Mouse (Mus musculus) liver, embryonic 13.5 days (tissue): ENCODE measurements around the gene Spata13. TPM values are rescaled to one million over a fixed set of nuclear protein-coding genes. Genes with fewer than 3 reads are reported as not detected.

ENCODE experiments used
- ATAC-seq: fragments of 200-750 bp; cut with Nextera tagmentation; 2 replicates; pipeline ENCODE4 v1.8.0; 2017; ENCODE audit warnings: low read depth, mild to moderate bottlenecking, moderate number of reproducible peaks, moderate library complexity
- DNase-seq: peaks from one replicate; pipeline ENCODE4 v3.0.0; 2022
- H3K27ac ChIP-seq: fragments of 300-500 bp; sonication (generic); 2 replicates; pipeline ENCODE4 v1.5.1; 2015; ENCODE audit warnings: moderate library complexity, mild to moderate bottlenecking, inconsistent platforms
- H3K27me3 ChIP-seq: fragments of 300-500 bp; sonication (generic); 2 replicates; pipeline ENCODE4 v1.6.1; 2015; ENCODE audit warnings: mild to moderate bottlenecking, inconsistent platforms
- H3K36me3 ChIP-seq: fragments of 300-500 bp; sonication (generic); 2 replicates; pipeline ENCODE4 v1.6.1; 2015; ENCODE audit warnings: mild to moderate bottlenecking, inconsistent platforms
- H3K4me1 ChIP-seq: fragments of 300-500 bp; sonication (generic); replicated peaks from 2 replicates; pipeline ENCODE4 v1.6.1; 2015; ENCODE audit warnings: inconsistent platforms
- H3K4me2 ChIP-seq: fragments of 300-500 bp; sonication (generic); 2 replicates; pipeline ENCODE4 v1.6.1; 2015; ENCODE audit warnings: inconsistent platforms, mild to moderate bottlenecking, moderate library complexity
- H3K4me3 ChIP-seq: fragments of 300-500 bp; sonication (generic); replicated peaks from 2 replicates; pipeline ENCODE4 v1.5.1; 2015; ENCODE audit warnings: mild to moderate bottlenecking, inconsistent platforms
- H3K9ac ChIP-seq: fragments of 300-500 bp; sonication (generic); 2 replicates; pipeline ENCODE4 v1.6.1; 2015; ENCODE audit warnings: mild to moderate bottlenecking, inconsistent platforms
- H3K9me3 ChIP-seq: fragments of 300-500 bp; sonication (generic); replicated peaks from 2 replicates; pipeline ENCODE4 v1.6.1; 2016; ENCODE audit warnings: inconsistent platforms
- WGBS: fragments of 180-500 bp; shearing (Covaris S2); methylation state at CpG from one replicate; pipeline ENCODE4 v1.1.7; 2015; ENCODE audit not compliant: insufficient replicate concordance; 5-methylcytosine and 5-hydroxymethylcytosine counted together
- polyA plus RNA-seq: library from polyadenylated mRNA; unstranded; fragments of >200 nt; fragmentation: Nextera tagmentation; extraction: Ambion mirVana; gene quantifications from 2 replicates; pipeline ENCODE4 v1.2.1, GENCODE M21; 2015

The Spata13 gene
- polyA plus RNA-seq, 1 experiment from 2014 or later: 17.2 TPM

GRCm38 (mm10) chr14:60721938-60722337 lies 88.1 kb downstream of the Spata13 start:
- Histone ChIP-seq H3K36me3 (peaks cover 4% of the 10 kb centered on the region; the same call in 1 of the 2 replicates), H3K9me3 (no peaks in the 10 kb centered on the region), H3K4me3 (no peak overlapping the region), H3K9ac (no peak overlapping the region), H3K27ac (peak overlapping the region; percentile 5; the same call in 1 of the 2 replicates), H3K4me2 (no peak overlapping the region), H3K4me1 (peaks cover 32% of the 10 kb centered on the region), H3K27me3 (no peaks in the 10 kb centered on the region)
- DNase-seq (no peak), ATAC-seq (no peak)
- 36% methylated on average over 3 of the region's 3 CpGs for WGBS

- ATAC-seq (no peak), DNase-seq (no peak)
- H3K27ac ChIP-seq: no peak overlapping the region
- no peak overlapping the region for H3K9ac ChIP-seq
- peaks cover 16% of the 10 kb centered on the region for H3K4me1 ChIP-seq
- 56% methylated on average over 6 of the region's 6 CpGs for WGBS
- 0 out of 2 replicates have a peak, but pooled peaks cover 10% of the 10 kb centered on the region for H3K36me3 ChIP-seq
- no peaks in the 10 kb centered on the region for H3K27me3 ChIP-seq
- no peak overlapping the region for H3K4me3 ChIP-seq
- no peaks in the 10 kb centered on the region for H3K9me3 ChIP-seq
- H3K4me2 ChIP-seq: no peak overlapping the region
These were observed 92.3 kb downstream of the Spata13 start for GRCm38 (mm10) chr14:60726091-60726490.

- H3K36me3 ChIP-seq: 0 out of 2 replicates have a peak, but pooled peaks cover 10% of the 10 kb centered on the region
- no peak overlapping the region for H3K4me3 ChIP-seq
- peaks cover 7% of the 10 kb centered on the region; the same call in 1 of the 2 replicates for H3K4me1 ChIP-seq
- WGBS: 52% methylated on average over 4 of the region's 4 CpGs
- H3K27me3 ChIP-seq: no peaks in the 10 kb centered on the region
- H3K4me2 ChIP-seq: no peak overlapping the region
- no peaks in the 10 kb centered on the region for H3K9me3 ChIP-seq
- DNase-seq: no peak
- ATAC-seq: no peak
- H3K27ac ChIP-seq: no peak overlapping the region
- H3K9ac ChIP-seq: no peak overlapping the region
These were observed 93.3 kb downstream of the Spata13 start for GRCm38 (mm10) chr14:60727130-60727529.

GRCm38 (mm10) chr14:60732081-60732480 lies 98.3 kb downstream of the Spata13 start:
- ATAC-seq (no peak), DNase-seq (no peak)
- Histone ChIP-seq H3K4me3 (no peak overlapping the region), H3K27ac (no peak overlapping the region), H3K9me3 (no peaks in the 10 kb centered on the region), H3K4me1 (peaks cover 26% of the 10 kb centered on the region), H3K4me2 (no peak overlapping the region), H3K9ac (no peak overlapping the region), H3K36me3 (0 out of 2 replicates have a peak, but pooled peaks cover 10% of the 10 kb centered on the region), H3K27me3 (no peaks in the 10 kb centered on the region)
- WGBS: 43% methylated on average over 6 of the region's 6 CpGs

- Histone ChIP-seq H3K36me3 (0 out of 2 replicates have a peak, but pooled peaks cover 10% of the 10 kb centered on the region), H3K27me3 (no peaks in the 10 kb centered on the region), H3K9me3 (no peaks in the 10 kb centered on the region), H3K4me3 (peak overlapping the region; percentile 10; the same call in 1 of the 2 replicates), H3K4me2 (peak overlapping the region; percentile 11), H3K4me1 (peaks cover 33% of the 10 kb centered on the region), H3K9ac (no peak overlapping the region), H3K27ac (0 out of 2 replicates have a peak overlapping the region, but pooled peaks have one; percentile 47)
- WGBS: 12% methylated on average over 16 of the region's 16 CpGs
- no peak for ATAC-seq
- no peak for DNase-seq
These were observed 99.0 kb downstream of the Spata13 start for GRCm38 (mm10) chr14:60732787-60733186.

GRCm38 (mm10) chr14:60733706-60734105 lies 99.9 kb downstream of the Spata13 start:
- ATAC-seq (no peak), DNase-seq (no peak)
- H3K4me3 ChIP-seq: 0 out of 2 replicates have a peak overlapping the region, but pooled peaks have one; percentile 7
- 50% methylated on average over 4 of the region's 4 CpGs for WGBS
- no peaks in the 10 kb centered on the region for H3K27me3 ChIP-seq
- H3K9ac ChIP-seq: no peak overlapping the region
- H3K27ac ChIP-seq: peak overlapping the region; percentile 47
- peaks cover 40% of the 10 kb centered on the region for H3K4me1 ChIP-seq
- H3K36me3 ChIP-seq: 0 out of 2 replicates have a peak, but pooled peaks cover 10% of the 10 kb centered on the region
- peak overlapping the region; percentile 24; the same call in 1 of the 2 replicates for H3K4me2 ChIP-seq
- no peaks in the 10 kb centered on the region for H3K9me3 ChIP-seq

- ATAC-seq (no peak), DNase-seq (no peak)
- no peak overlapping the region for H3K4me3 ChIP-seq
- H3K9ac ChIP-seq: no peak overlapping the region
- no peak overlapping the region for H3K4me2 ChIP-seq
- H3K4me1 ChIP-seq: peaks cover 45% of the 10 kb centered on the region
- no peaks in the 10 kb centered on the region for H3K27me3 ChIP-seq
- WGBS: 67% methylated on average over 5 of the region's 5 CpGs
- no peak overlapping the region for H3K27ac ChIP-seq
- no peaks in the 10 kb centered on the region for H3K9me3 ChIP-seq
- H3K36me3 ChIP-seq: no peaks in the 10 kb centered on the region
These were observed 101.4 kb downstream of the Spata13 start for GRCm38 (mm10) chr14:60735206-60735605.

GRCm38 (mm10) chr14:60735848-60736547 lies 102.2 kb downstream of the Spata13 start:
- no peak for ATAC-seq
- WGBS: 25% methylated on average over 13 of the region's 13 CpGs
- Histone ChIP-seq H3K4me1 (peaks cover 52% of the 10 kb centered on the region), H3K9ac (0 out of 2 replicates have a peak overlapping the region, but pooled peaks have one; percentile 6), H3K27ac (peak overlapping the region; percentile 83), H3K4me2 (peak overlapping the region; percentile 36), H3K36me3 (no peaks in the 10 kb centered on the region), H3K4me3 (no peak overlapping the region), H3K9me3 (no peaks in the 10 kb centered on the region), H3K27me3 (no peaks in the 10 kb centered on the region)
- DNase-seq: no peak

GRCm38 (mm10) chr14:60736591-60737192 lies 102.9 kb downstream of the Spata13 start:
- H3K27me3 ChIP-seq: no peaks in the 10 kb centered on the region
- WGBS: 12% methylated on average over 4 of the region's 4 CpGs
- peak; percentile 50 for ATAC-seq
- peaks cover 58% of the 10 kb centered on the region for H3K4me1 ChIP-seq
- H3K4me3 ChIP-seq: peak overlapping the region; percentile 10; the same call in 1 of the 2 replicates
- peak; percentile 9 for DNase-seq
- peak overlapping the region; percentile 83 for H3K27ac ChIP-seq
- peak overlapping the region; percentile 6; the same call in 1 of the 2 replicates for H3K9ac ChIP-seq
- H3K4me2 ChIP-seq: peak overlapping the region; percentile 36
- H3K9me3 ChIP-seq: no peaks in the 10 kb centered on the region
- no peaks in the 10 kb centered on the region for H3K36me3 ChIP-seq

- Histone ChIP-seq H3K27ac (peak overlapping the region; percentile 83), H3K27me3 (no peaks in the 10 kb centered on the region), H3K9me3 (no peaks in the 10 kb centered on the region), H3K9ac (no peak overlapping the region), H3K4me2 (peak overlapping the region; percentile 8), H3K4me3 (no peak overlapping the region), H3K4me1 (peaks cover 62% of the 10 kb centered on the region), H3K36me3 (no peaks in the 10 kb centered on the region)
- DNase-seq: no peak
- ATAC-seq: no peak
- WGBS: 14% methylated on average over 7 of the region's 7 CpGs
These were observed 103.4 kb downstream of the Spata13 start for GRCm38 (mm10) chr14:60737202-60737611.

GRCm38 (mm10) chr14:60738434-60738938 lies 104.7 kb downstream of the Spata13 start:
- peak overlapping the region; percentile 60 for H3K27ac ChIP-seq
- no peak overlapping the region for H3K9ac ChIP-seq
- WGBS: 35% methylated on average over 10 of the region's 10 CpGs
- peaks cover 67% of the 10 kb centered on the region for H3K4me1 ChIP-seq
- ATAC-seq (no peak), DNase-seq (no peak)
- no peak overlapping the region for H3K4me3 ChIP-seq
- no peaks in the 10 kb centered on the region for H3K36me3 ChIP-seq
- no peaks in the 10 kb centered on the region for H3K9me3 ChIP-seq
- H3K4me2 ChIP-seq: no peak overlapping the region
- H3K27me3 ChIP-seq: no peaks in the 10 kb centered on the region
